Mouse (Mus musculus): ENCODE measurements around the gene Rpl39l. TPM values are rescaled to one million over a fixed set of nuclear protein-coding genes. Genes with fewer than 3 reads are reported as not detected.
"Not testable (repeated sequence)": the region's sequence is repeated elsewhere in the genome, so short reads cannot be mapped to it uniquely, and the experiment has no call there.

Rpl39l gene
- polyA plus RNA-seq (2012; ENCODE audit: insufficient read depth, insufficient read length, missing spikeins): 2.7 and 2.9 TPM in 2 replicates

DNA sequence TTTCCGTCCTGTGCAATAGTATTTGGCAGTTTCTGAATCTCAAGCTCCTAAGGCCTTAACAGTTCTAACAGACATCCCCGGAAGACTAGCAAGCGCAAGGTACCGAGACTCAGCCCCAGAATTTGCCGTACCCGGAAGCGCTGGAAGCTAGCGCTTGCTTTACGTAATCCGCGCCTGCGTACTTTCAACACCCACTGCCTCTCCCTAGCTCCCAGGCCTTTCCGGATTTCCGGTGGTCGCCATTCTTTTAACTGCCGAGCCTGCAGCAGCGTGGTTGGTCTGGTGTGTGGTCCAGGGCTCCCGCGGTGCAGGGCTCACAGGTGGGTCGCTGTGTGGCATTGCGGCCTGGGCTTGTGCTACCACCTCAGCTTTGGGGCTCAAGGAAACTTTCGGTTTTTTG is at the start of gene Rpl39l:
TSS of gene Rpl39l (plus strand) at position 222 of the 400 bp plus-strand sequence.
- Histone ChIP-seq H3K4me3 (ENCODE audit: insufficient read depth, low read length) (no peak within 1 kb of the TSS), H3K4me1 (ENCODE audit: control insufficient read depth, insufficient read depth, low read length) (0 out of 2 replicates have a peak, but pooled peaks cover 5% of the 10 kb centered on the region), H3K27ac (ENCODE audit: insufficient read depth, low read depth, low read length) (no peak within 1 kb of the TSS)
- TF ChIP-seq POLR2A (IDR thresholded peaks at IDR 0.05; ENCODE audit: borderline replicate concordance, low read depth, low read length) (no peak), CTCF (IDR thresholded peaks at IDR 0.05; ENCODE audit: low read depth, low read length) (no peak)

DNA sequence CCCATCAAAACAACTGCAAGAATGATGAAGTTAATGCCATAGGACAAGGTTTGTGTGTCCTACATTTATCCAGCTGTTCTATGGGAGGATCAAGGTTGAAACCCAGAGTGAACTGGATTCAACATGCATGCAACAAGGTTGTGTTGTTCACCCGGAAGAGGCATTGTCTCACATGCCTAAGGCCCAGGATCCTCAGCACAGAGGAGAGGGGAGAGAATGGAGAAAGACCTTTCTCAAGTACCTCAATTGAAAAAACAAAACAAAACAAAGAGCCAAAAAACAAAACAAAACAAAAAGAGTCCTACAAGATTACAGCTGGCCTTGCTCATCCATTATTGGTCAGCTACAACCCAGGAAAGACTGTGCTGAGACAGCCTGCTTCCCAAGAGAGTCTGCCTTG is 42.4 kb upstream of the Rpl39l start:
- TF ChIP-seq POLR2A (IDR thresholded peaks at IDR 0.05; ENCODE audit: borderline replicate concordance, low read depth, low read length) (no peak), CTCF (IDR thresholded peaks at IDR 0.05; ENCODE audit: low read depth, low read length) (no peak)
- Histone ChIP-seq H3K4me3 (ENCODE audit: insufficient read depth, low read length) (no peak overlapping the region), H3K4me1 (ENCODE audit: control insufficient read depth, insufficient read depth, low read length) (no peaks in the 10 kb centered on the region), H3K27ac (ENCODE audit: insufficient read depth, low read depth, low read length) (no peak overlapping the region)

DNA sequence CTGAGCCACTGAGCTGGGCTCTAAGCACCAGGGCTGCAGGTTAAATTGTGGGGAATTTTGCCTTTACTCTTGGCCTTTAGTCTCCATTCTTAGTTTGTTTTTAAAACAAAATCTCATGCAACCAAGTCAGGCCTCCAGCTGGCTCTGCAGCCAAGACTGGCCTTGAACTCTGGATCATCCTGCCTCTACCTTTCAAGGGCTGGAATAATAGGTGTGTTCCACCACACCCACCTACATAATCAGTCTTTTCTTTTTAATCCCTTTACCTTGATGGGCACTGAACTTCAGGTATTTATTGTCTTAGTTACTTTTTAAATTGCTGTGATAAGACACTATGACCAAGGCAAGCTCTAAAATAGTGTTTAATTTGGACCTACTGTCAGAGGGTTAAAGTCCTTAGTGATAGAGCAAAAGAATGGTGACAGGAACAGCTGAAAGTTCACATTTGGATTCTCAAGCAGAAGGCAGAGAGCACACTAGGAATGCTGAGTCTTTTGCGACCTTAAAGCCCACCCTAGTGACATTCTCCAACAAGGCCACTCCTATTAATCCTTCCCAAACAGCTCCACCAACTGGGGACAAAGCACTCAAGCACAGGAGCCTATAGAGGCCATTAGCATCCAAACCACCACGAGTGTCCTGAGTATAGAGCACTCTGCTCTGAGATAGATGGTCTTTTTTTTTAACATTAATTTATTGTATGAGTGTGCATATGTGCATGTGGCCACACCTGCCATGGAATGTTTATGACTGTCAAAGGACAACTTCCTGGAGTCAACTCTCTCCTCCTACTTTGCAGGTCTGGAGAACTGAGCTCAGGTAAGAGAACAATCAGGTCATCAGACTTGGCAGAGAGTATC is 40.7 kb upstream of the Rpl39l start:
- no peaks in the 10 kb centered on the region for H3K4me1 ChIP-seq (ENCODE audit: control insufficient read depth, insufficient read depth, low read length)
- no peak overlapping the region for H3K4me3 ChIP-seq (ENCODE audit: insufficient read depth, low read length)
- TF ChIP-seq POLR2A (IDR thresholded peaks at IDR 0.05; ENCODE audit: borderline replicate concordance, low read depth, low read length) (no peak), CTCF (IDR thresholded peaks at IDR 0.05; ENCODE audit: low read depth, low read length) (no peak)
- H3K27ac ChIP-seq (ENCODE audit: insufficient read depth, low read depth, low read length): no peak overlapping the region

DNA sequence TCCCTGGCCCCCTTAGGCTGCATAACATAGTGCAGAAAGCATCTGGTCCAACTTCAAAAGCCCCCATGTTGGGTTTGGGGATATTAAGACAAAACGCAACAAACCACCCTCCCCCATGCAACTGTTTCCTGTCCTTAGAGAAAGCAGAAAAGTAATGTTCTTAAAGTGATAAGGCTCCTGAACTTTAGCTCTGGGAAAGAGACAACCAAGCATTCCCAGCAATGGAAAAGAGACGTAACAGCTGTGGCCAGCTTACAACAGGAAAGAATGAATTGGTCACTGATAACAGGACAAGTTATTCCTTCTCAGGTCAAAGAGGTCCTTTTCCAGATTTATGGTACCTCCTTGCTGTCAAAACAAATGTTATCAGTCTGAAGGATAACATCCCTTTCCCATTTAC is 26.9 kb upstream of the Rpl39l start:
- Histone ChIP-seq H3K4me1 (ENCODE audit: control insufficient read depth, insufficient read depth, low read length) (no peaks in the 10 kb centered on the region), H3K4me3 (ENCODE audit: insufficient read depth, low read length) (no peak overlapping the region), H3K27ac (ENCODE audit: insufficient read depth, low read depth, low read length) (no peak overlapping the region)
- TF ChIP-seq CTCF (IDR thresholded peaks at IDR 0.05; ENCODE audit: low read depth, low read length) (no peak), POLR2A (IDR thresholded peaks at IDR 0.05; ENCODE audit: borderline replicate concordance, low read depth, low read length) (no peak)

DNA sequence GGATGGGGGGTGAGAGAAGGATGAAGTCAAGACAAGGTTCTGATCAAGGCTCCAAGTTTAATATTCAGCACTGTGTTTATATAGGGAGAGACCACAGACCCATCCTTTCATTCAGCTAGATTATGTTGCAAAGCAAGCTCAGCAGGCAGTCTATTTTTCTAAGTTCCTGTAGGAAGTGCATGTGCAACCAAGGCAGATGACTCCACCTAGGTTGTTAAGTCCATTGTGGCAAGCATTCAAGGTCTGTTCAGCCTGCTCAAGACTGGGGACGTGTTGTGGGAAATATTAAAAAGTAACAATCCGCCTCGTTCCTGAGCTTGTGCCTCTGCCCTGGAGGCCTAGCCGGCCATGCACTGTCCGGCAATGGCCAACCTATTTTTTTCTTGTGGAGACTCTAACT is 22.6 kb upstream of the Rpl39l start:
- Histone ChIP-seq H3K27ac (ENCODE audit: insufficient read depth, low read depth, low read length) (no peak overlapping the region), H3K4me1 (ENCODE audit: control insufficient read depth, insufficient read depth, low read length) (no peaks in the 10 kb centered on the region)
- TF ChIP-seq POLR2A (IDR thresholded peaks at IDR 0.05; ENCODE audit: borderline replicate concordance, low read depth, low read length) (no peak), CTCF (IDR thresholded peaks at IDR 0.05; ENCODE audit: low read depth, low read length) (no peak)

DNA sequence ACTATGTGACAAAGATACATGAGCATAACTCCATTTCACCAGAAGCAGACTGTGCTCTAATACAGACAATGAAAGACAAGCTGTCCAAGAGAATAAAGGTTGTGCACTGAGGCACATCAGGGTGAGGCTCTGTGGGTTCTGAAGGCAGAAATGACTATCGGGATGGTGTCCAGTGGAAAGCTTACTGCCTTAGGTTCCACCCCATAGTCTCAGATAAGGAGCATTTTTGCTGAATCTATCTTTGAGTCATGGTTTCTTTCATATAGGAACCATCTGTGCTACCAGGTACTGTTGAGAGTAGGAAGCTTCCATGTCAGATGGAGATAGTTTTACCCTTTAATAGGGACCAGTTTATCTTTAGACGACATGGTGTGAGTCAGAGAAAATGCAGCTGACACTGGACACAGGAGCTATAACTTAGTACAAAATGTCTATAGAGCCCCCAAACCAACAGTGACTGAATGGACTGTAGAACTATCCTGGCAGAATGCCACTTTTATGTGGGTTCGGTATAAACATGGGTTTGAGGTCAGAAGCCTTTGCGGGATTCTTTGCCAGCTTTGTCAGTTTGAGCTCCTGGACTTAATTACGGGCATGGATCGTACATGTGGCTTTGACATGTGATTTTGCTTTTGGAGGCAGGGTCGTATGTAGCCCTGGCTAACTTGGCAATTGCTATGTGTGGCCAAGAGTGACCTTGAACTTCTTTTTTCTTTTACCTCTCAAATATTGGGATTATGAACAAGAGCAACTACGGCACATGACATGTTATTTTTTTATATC is 712 bp upstream of the Rpl39l start:
- no peak for TF ChIP-seq CTCF (IDR thresholded peaks at IDR 0.05; ENCODE audit: low read depth, low read length)
- TF ChIP-seq POLR2A (IDR thresholded peaks at IDR 0.05; ENCODE audit: borderline replicate concordance, low read depth, low read length): no peak
- Histone ChIP-seq H3K27ac (ENCODE audit: insufficient read depth, low read depth, low read length) (no peak overlapping the region), H3K4me1 (ENCODE audit: control insufficient read depth, insufficient read depth, low read length) (0 out of 2 replicates have a peak, but pooled peaks cover 5% of the 10 kb centered on the region), H3K4me3 (ENCODE audit: insufficient read depth, low read length) (no peak overlapping the region)

More for the DNA sequence above, 22.6 kb upstream of the Rpl39l start:
- no peak overlapping the region for H3K4me3 ChIP-seq (ENCODE audit: insufficient read depth, low read length)

DNA sequence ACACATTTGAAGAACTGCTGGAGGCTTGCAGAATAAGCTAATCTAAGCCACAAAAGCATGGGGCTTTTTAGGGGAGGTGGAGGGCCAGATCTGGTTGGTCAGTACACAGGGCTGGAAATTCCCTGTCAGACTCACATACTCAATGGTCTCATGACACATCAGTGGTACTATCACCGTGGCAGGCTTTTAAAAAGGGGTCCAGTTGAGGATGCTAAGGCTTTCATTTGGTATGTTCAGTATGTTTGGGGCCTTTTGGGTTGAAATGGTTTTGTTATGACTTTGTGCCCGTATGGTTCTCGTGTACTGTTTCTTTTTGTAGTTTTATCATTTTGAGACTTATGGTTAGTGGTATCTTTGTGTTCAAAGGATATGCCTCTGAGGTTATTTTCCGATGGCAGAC is 1.2 kb downstream of the Rpl39l start:
- no peak overlapping the region for H3K4me3 ChIP-seq (ENCODE audit: insufficient read depth, low read length)
- no peak overlapping the region for H3K27ac ChIP-seq (ENCODE audit: insufficient read depth, low read depth, low read length)
- H3K4me1 ChIP-seq (ENCODE audit: control insufficient read depth, insufficient read depth, low read length): 0 out of 2 replicates have a peak, but pooled peaks cover 3% of the 10 kb centered on the region
- no peak for TF ChIP-seq POLR2A (IDR thresholded peaks at IDR 0.05; ENCODE audit: borderline replicate concordance, low read depth, low read length)
- TF ChIP-seq CTCF (IDR thresholded peaks at IDR 0.05; ENCODE audit: low read depth, low read length): no peak

DNA sequence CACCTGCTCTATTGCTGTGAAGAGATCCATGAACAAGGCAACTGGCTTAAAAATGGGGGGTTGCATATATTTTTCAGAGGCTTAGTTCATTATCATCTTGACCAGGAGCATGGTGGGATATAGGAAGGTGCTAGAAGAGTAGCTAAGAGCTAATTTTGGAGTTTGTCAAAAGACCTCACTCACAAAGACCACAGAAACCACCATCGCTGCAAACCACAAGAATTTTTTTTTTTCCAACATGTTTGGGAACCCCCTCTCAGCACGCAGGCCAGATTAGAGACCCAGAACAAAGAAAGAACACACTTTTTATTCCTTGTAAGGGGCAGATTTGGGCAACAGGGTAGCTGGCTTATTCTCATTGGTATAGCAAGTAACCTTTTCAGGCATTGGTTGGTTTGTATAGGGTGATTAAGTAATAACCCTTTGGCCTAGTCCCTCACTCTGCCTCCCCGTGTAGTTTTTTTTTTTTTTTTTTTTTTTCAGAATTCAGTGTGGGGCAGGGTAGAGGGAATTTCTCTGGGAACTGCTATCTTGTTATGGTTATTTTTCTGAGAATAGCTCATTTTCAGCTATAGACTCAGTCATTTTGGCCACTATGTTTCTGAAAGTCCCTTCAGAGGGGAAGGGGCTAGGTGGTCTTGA is 2.3 kb downstream of the Rpl39l start:
- TF ChIP-seq CTCF (IDR thresholded peaks at IDR 0.05; ENCODE audit: low read depth, low read length): no peak
- TF ChIP-seq POLR2A (IDR thresholded peaks at IDR 0.05; ENCODE audit: borderline replicate concordance, low read depth, low read length): no peak
- 0 out of 2 replicates have a peak, but pooled peaks cover 3% of the 10 kb centered on the region for H3K4me1 ChIP-seq (ENCODE audit: control insufficient read depth, insufficient read depth, low read length)
- no peak overlapping the region for H3K27ac ChIP-seq (ENCODE audit: insufficient read depth, low read depth, low read length)
- no peak overlapping the region for H3K4me3 ChIP-seq (ENCODE audit: insufficient read depth, low read length)

DNA sequence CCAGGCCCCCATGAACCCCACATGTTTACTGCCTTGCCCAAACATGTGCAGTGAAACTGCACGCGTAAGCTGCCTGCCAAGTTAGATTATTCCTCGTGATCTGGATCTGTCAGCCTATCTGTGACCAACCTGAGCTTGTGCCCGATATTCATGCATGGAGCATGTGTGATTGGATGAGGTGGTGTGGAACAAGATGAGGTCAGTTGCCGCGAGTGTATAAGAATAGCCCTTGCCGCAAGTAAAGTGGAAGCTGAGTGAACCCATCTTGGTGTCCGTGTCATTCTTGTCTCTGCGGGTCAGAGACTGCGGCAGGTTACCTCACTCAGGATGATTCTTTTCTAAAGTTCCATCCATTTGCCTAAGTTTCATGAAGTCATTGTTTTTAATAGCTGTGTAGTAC is 17.4 kb downstream of the Rpl39l start:
- not testable (repeated sequence) for H3K27ac ChIP-seq (ENCODE audit: insufficient read depth, low read depth, low read length); H3K4me3 ChIP-seq (ENCODE audit: insufficient read depth, low read length); H3K4me1 ChIP-seq (ENCODE audit: control insufficient read depth, insufficient read depth, low read length)
